Mouse (Mus musculus): ENCODE data around the gene Fbxo46.
"Not testable (repeated sequence)": the region's sequence is repeated elsewhere in the genome, so short reads cannot be mapped to it uniquely, and the experiment has no call there.

Gene Fbxo46

DNA sequence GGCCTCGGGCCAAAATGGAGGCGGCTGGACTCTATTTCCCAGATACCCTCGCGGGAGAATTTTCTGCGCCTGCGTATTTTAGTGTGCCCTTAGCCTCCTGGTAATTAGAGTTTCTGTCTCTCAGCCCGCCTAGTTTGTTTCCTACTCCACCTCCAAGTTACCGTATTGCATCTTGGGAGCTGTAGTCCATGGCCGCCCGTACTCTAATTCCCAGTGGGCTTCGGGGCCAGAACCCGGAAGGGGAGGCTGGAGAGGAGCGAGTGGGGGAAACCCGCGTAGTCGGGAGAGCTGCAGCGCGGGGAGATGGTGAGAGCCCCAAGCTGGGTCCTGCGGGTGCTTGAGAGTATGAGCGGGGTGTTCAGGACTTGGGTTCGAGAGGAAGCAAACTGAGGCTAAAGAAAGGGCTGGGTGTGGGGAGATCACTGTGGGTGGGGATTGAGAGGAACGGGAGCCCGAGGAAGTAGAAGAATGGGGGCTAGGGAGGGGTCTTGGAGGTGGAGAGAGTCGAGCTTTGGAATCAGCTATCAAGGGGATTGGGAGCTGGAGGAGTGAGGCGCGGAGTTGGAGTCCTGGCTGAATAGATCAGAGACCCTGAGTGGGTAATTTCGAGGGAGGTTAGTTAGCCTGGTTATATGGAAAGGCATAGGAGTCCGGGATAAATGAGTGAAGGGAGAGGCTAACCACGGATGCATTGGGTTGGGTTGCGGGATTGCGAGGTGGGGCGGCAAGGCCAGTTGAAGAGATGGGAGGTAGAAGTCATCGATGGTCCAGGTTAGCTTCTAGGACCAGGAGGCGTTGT is at the start of gene Fbxo46:
Gene Fbxo46, plus strand, starts transcription at position 229 of the 799 bp plus-strand sequence.
- peak; percentile 94 for DNase-seq

DNA sequence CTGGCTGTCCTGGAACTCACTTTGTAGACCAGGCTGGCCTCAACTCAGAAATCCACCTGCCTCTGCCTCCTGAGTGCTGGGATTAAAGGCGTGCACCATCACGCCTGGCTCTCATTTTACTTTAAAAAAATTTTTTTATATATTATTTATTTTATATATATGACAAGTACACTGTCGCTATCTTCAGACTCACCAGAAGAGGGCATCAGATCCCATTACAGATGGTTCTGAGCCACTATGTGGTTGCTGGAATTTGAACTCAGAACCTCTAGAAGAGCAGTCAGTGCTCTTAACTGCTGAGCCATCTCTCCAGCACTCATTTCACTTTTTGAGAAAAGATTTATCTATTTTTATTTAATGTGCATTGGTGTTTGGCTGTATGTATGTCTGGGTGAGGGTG is 48.6 kb upstream of the Fbxo46 start:
- DNase-seq, result not testable (repeated sequence)

DNA sequence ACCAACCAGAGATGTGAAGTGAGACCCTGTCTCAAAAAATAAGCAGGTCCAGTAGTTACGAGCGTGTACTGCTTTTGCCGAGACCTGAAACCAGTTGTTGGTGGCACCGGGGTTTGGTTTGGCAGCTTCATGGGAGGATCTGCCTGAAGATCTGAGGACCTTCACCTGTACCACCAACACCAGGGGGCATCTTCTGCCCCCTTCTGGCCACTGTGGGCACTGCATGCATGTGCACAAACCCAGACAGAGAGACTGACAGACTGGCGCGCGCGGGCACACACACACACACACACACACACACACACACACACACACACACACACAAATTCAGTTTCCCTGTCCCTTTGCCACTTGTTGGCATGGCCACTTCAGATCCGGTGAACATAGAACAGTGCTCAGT is 46.2 kb upstream of the Fbxo46 start:
- DNase-seq, result no peak

DNA sequence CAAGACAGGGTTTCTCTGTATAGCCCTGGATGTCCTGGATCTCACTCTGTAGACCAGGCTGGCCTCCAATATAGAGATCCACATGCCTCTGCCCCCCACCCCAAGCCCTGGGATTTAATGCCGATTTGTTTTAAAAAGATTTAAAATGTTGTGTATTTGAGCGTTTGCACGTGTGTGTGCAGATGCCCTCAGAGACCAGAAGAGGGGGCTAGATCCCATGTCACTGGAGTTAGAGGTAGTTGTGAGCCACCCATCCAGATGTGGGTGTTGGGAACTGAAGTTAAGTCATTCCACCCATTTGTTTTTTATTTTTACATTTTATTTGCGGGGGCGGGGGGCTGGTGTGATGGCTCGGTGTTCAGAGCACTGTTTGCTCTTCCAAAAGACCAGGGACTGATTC is 45.2 kb upstream of the Fbxo46 start:
- DNase-seq, result no peak

DNA sequence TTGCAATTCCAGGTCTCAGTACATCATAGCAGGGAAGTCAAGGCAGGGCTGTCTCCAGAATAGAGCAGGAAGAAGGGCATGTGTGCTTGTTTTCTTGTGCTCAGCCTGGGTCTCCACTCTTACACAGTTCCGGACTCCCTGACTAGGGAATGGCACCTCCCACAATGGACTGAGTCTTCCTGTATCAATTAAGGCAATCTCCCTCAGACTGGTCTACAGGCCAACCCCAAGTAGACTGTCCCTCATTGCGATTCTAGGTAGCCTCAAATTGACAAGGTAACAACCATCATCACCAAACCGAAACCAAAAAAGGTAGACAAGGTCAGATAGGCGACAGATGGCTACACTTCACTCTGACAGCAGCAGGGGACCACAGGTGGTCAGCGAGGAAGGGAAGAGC is 44.4 kb upstream of the Fbxo46 start:
- DNase-seq, result no peak

DNA sequence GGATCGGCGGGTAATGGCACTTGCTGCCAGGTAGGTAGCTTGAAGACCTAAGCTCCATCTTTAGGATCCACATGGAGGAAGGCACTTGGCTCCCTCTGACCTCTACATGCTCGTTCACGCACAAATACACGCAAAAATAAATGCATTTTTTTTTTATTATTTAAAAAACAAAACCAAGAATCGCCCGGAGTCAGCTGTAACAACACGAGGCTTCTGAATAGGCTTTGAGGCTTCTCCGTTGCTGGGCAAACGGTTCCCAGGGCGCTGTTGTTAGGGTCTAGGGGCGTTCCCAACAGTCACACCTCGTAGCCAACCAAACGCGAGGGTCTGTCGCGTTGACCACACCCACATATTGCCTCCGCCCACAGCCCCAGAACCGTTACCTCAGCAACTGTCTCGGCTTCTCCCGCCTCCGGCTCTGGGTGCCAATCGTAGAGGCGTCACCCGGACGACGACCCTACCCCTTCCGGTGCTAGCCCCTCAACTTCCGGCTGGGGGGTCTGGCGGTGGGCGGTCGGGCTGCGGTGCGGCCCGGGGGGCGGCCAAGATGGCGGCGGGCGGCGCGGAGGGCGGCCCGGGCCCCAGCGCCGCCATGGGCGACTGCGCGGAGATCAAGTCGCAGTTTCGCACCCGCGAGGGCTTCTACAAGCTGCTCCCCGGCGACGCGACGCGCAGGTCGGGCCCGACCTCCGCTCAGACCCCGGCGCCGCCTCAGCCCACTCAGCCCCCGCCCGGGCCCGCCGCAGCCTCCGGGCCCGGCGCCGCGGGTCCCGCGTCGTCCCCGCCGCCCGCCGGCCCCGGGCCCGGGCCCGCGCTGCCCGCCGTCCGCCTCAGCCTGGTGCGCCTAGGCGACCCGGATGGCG is 43.7 kb upstream of the Fbxo46 start, which contains the start of gene Dmwd:
Gene Dmwd, plus strand, starts transcription at position 505 of the 863 bp plus-strand sequence.
- DNase-seq, result peak; percentile 97

DNA sequence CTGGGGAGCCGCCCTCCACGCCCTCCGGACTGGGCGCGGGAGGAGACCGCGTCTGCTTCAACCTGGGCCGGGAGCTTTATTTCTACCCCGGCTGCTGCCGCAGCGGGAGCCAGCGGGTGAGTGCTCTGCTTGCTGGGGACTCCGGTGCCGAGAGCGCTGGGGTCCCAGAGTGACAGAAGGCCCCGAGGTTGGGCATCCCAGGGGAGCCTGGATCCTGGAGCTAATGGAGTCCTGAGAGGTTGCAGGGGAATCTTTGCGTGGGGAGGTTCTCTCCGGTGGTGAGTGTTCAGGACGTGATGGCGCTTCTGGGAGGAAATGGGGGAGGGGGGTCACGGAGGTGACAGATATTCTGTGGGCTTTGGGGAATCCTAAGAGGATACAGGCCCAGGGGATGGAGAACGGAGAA is 43.1 kb upstream of the Fbxo46 start:
- no peak for DNase-seq

DNA sequence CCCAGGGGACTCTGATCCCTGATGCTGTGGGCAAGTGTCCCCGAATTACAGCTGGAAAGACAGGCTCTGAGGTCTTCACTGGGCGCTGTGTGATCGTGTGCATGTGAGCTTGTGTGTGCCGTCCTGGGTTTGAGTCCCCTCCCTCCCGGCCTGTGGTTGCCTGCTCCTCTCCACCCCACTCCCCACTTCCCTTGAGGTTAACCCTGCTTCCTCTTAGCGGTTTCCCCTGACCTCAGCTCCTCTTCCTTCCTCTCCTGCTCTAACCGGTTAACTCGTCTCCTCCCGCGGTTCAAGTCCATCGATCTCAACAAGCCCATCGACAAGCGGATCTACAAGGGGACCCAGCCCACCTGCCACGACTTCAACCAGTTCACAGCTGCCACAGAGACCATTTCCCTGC is 41.9 kb upstream of the Fbxo46 start:
- no peak for DNase-seq

DNA sequence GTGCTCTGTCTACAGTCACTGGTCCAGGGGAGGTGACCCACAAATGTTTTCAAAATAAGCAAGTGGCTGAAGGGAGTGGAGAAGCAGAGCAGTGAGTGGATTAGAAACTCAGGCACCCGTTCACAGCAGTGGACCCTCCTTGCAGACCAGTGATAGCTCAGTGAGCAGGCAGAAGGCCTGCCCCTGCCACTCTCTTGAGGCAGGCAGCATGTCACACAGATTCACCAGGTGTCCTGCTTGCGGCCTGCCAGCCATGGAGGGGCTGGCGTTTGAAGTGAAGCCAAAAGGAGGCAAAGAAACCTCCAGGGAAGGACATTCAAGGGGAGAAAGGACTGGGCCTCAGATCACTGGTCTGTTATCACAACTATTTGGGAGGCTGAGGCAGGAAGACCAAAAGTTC is 40.9 kb upstream of the Fbxo46 start:
- no peak for DNase-seq

DNA sequence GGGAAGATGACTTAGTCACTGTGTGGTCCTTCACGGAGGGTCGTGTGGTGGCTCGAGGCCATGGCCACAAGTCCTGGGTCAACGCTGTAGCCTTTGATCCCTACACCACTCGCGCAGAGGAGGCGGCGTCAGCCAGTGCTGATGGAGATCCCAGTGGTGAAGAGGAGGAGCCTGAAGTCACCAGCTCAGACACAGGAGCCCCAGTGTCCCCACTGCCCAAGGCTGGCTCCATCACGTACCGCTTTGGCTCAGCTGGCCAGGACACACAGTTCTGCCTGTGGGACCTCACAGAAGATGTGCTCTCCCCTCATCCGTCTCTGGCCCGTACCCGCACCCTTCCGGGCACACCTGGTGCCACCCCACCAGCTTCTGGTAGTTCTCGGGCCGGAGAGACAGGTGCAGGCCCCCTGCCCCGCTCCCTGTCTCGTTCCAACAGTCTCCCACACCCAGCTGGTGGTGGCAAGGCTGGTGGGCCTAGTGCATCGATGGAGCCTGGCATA is 39.2 kb upstream of the Fbxo46 start:
- DNase-seq, result no peak

DNA sequence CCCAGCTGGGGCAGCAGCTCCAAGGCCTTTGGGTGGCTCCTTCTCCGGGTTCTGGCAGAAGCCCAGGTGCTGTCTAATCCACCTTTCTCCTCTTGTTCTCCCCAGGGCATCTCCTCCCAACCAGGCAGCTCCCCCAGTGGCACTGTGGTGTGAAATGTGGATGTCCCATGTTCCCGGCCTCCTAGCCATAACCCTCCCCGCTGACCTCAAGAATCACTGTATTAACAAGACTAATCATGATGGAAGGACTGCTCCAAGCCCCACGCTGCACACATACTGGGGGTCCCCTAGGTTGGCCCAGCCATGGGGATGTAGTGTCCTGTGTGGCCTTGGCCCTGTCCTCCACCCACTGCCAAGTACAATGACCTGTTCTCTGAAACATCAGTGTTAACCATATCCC is 37.5 kb upstream of the Fbxo46 start:
- no peak for DNase-seq

DNA sequence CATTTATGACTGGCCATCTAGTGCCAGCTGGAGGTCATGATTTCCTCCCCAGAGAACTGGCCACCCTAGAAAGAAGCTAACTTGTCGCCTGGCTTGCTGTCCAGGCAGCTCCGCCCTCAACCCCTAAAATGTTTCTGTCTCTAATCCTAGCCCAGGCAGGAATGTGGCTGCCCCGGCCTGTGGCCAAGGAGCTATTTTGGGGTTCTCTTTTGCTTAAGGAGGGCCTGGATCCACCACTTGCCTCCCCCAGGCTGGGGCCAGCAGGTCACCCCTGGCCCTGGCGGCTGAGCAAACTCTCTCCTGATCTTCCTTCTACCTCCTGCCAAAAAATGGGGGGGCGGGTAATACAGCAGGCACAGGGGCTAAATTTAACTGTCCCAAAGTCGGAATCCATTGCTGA is 36.6 kb upstream of the Fbxo46 start:
- no peak for DNase-seq

DNA sequence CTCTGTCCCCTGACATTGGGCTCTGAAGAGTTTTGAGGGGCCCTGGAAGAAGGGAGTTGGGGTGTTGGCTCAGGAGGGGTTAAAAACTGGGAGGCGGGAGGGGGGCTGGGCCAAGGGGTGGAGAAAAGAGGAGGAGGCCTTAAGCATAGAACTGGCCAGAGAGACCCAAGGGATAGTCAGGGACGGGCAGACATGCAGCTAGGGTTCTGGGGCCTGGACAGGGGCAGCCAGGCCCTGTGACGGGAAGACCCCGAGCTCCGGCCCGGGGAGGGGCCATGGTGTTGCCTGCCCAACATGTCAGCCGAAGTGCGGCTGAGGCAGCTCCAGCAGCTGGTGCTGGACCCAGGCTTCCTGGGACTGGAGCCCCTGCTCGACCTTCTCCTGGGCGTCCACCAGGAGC is 36.0 kb upstream of the Fbxo46 start, which contains the start of gene Dmpk:
Gene Dmpk, plus strand, starts transcription at position 149 of the 400 bp plus-strand sequence.
- no peak for DNase-seq

DNA sequence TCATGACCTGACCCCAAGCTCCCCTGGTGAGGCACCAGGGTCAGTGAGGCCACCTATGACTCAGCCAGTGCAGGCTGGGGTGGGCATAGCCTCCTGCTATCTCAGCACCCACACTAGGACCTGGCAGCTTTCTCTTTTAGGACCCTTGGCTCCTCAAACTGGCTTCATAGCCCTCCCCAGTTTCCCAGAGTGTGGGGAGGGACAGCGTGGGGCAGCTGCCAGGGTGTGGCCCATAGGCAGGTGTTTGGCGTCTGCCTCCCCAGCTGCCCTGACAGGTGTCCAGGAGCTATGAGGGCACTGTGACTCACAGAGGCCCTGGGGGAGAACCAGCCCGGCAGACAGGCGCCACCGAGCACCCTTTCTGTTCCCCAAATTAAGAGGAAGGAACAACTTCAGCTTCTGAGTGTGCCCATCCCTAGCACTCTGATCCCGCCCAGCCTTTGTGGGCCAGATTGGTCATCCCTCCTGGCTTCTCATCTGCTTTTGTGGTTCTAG is 35.3 kb upstream of the Fbxo46 start:
- DNase-seq, result no peak

DNA sequence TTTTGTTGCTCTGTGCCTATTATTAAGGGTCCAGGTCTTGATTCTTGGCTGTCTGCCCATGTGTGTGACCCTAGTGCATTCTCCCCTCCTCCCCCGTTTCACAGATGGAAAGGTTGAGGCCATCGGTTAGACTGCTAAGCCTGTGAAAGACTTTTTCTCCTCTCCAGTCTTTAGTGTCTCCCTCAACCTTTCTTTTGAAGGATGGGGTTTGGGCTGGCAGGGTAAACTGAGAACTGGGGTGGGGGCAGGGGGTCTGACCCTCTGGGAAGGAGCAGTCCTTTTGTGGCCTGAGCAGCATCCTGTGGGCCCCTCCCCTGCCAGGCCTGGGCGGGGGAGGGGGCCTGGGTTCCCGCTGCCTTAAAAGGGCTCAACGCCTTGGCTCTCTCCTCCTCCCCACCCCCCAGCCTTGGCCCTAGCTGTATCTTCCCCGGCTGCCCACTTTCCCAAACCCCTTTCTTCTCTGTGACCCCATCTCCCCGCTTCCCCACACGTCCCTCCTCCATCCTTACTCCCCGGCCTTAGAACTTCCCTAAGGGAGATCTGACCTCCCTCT is 34.7 kb upstream of the Fbxo46 start:
- no peak for DNase-seq

DNA sequence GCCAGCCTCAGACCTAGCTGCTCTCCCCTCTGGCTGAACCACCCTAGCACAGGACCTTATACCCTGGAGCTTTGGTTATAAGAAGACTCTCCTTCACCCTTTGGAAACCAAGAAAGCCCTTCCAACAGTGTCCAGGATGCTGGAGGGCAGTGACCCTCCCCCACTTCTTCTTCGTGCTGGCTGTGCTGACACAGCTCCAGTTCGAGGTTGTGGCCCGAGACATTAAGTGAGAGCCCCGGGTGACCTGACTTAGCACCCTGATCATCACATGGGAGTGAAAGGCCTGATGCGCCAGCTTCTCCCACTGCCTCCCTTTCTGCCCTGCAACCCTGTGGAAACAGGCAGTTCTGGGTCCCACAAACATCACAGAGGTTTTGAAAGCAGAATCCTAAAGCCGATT is 34.2 kb upstream of the Fbxo46 start:
- DNase-seq, result no peak

DNA sequence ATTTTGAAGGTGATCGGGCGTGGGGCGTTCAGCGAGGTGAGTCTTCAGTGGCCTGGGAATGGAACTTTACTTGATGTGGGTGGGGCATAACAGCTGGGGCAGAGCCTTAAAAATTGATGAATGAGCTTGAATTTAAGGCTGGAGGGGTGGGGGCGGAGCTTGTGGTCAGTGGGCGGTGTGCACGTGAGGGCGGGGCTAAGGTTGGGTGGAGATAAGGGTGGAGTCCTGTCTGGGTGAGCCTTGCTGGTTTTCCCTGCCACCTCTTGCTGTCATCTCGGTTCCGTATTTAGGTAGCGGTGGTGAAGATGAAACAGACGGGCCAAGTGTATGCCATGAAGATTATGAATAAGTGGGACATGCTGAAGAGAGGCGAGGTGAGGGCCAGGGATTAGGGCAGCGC is 33.6 kb upstream of the Fbxo46 start:
- no peak for DNase-seq

DNA sequence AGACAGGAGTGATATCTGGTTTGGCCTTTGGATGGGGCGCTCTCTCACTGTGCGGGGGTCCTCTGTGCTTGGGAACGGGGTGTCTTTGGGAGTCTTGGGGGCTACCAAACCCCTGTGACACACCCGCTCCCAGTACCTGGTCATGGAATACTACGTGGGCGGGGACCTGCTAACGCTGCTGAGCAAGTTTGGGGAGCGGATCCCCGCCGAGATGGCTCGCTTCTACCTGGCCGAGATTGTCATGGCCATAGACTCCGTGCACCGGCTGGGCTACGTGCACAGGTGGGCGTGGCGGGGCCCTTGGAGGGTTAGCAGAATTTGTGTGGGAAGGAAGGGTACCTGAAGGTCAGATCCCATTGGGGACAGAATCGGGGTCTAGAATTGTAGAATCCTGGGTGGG is 32.9 kb upstream of the Fbxo46 start:
- DNase-seq, result no peak

DNA sequence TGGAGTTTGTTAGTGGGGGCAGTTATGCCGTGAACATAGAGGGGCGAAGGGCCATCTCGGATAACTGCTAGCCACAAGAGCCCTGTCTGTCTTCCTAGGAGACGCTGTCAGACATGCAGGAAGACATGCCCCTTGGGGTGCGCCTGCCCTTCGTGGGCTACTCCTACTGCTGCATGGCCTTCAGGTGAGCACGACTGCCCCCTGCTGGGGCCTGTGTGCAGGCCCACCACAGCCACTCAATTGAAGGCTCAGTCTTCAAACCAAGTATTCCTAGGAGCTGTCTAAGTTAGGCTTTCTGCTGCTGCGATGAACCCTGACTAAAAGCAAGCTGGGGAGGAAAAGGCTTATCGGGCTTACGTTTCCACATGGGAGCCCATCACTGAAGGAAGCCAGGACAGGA is 30.8 kb upstream of the Fbxo46 start:
- DNase-seq, result peak; percentile 48

DNA sequence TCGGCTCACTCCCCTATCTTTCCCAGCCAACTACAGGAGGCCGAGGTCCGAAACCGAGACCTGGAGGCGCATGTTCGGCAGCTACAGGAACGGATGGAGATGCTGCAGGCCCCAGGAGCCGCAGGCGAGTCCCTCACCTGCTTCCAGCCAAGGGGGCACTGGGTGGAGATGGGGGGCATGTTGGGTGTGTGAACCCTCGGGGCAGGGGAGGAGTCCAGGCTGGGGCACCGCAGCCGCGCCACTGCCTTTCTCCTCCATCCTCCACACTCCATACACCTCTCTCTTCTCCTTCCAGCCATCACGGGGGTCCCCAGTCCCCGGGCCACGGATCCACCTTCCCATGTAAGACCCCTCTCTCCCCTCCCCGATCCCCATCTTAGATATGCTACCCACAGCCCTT is 27.7 kb upstream of the Fbxo46 start:
- no peak for DNase-seq

DNA sequence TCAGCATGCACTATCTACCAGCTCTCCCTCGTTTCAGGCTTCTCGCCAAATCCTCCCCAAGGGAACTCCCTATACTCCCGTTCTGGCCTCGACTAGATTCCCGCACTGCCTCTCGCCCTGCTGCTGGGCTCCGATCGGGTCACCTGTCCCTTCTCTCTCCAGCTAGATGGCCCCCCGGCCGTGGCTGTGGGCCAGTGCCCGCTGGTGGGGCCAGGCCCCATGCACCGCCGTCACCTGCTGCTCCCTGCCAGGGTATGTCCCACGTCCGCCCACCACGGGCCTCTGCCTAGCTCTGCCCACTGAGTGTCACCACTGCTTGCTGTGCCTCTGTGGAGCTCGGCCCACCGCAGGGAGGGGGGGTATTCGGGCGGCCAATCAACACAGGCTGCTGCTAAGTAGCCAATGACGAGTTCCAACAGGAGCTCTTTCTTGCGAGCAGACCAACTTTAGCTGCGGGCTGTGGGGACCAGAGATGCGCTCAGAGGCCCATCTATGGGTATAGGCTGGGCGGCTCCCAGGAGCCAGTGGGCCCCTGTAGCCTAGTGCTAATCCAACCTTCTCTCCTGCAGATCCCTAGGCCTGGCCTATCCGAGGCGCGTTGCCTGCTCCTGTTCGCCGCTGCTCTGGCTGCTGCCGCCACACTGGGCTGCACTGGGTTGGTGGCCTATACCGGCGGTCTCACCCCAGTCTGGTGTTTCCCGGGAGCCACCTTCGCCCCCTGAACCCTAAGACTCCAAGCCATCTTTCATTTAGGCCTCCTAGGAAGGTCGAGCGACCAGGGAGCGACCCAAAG is 27.1 kb upstream of the Fbxo46 start:
- no peak for DNase-seq

DNA sequence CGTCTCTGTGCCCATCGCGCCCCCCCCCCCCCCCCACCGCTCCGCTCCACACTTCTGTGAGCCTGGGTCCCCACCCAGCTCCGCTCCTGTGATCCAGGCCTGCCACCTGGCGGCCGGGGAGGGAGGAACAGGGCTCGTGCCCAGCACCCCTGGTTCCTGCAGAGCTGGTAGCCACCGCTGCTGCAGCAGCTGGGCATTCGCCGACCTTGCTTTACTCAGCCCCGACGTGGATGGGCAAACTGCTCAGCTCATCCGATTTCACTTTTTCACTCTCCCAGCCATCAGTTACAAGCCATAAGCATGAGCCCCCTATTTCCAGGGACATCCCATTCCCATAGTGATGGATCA is 26.5 kb upstream of the Fbxo46 start:
- peak; percentile 61 for DNase-seq
